Comparison of ENCODE assay signal across 19 mouse cellular contexts in genomic region chr4:58437271-58437670, GRCm38 (mm10).
DNase-seq lines count a peak whose midpoint lies in the region; ATAC-seq and TF ChIP-seq lines count a peak whose summit lies in the region.
"Had no signal": no experiment of that assay in that cellular context is flagged by ENCODE, and none has a peak within 500 bp of the region (broad histone marks: within the 10 kb centered on the region; RNA-seq: fewer than 3 reads in every experiment).

No protein-coding gene starts in this region.

- no peak for TF ChIP-seq EP300 in heart, adult 2 months (IDR thresholded peaks at IDR 0.05; ENCODE audit: insufficient read depth, low read depth, low read length)

- no peaks in the 10 kb centered on the region for H3K27me3 ChIP-seq in heart, adult 2 months (ENCODE audit: control insufficient read depth, insufficient read depth, low read length)
- no peaks in the 10 kb centered on the region for H3K27me3 ChIP-seq in testis, adult 2 months (ENCODE audit: control insufficient read depth, insufficient read depth, low read length)
- H3K27me3 ChIP-seq: midbrain, embryonic 12.5 days; Patski had no signal

- intact Hi-C loops in heart, adult 2 months (cut with DNase I), result no loop called here

- no peaks in the 10 kb centered on the region for H3K79me2 ChIP-seq in heart, adult 2 months (replicated peaks; ENCODE audit: control insufficient read depth, insufficient read depth, low read length)

- peak; percentile 26 for TF ChIP-seq CTCF in heart, adult 2 months (IDR thresholded peaks at IDR 0.05)
- TF ChIP-seq CTCF in testis, adult 2 months (IDR thresholded peaks at IDR 0.05; ENCODE audit: control insufficient read depth, insufficient read depth, insufficient replicate concordance, low read depth, low read length), result peak; percentile 61; the same call in 1 of the 2 replicates

- peaks cover 4% of the 10 kb centered on the region; the same call in 1 of the 2 replicates for H3K4me1 ChIP-seq in heart, adult 2 months (ENCODE audit: control insufficient read depth, insufficient read depth, low read length)
- H3K4me1 ChIP-seq in testis, adult 2 months (ENCODE audit: control insufficient read depth, insufficient read depth, low read length), result peaks cover 2% of the 10 kb centered on the region; the same call in 1 of the 2 replicates

- H3K9ac ChIP-seq in heart, adult 2 months (ENCODE audit: low read depth, low read length), result no peak overlapping the region
- H3K9ac ChIP-seq: midbrain, embryonic 12.5 days had no signal

- H3K36me3 ChIP-seq in heart, adult 2 months (ENCODE audit: control insufficient read depth, insufficient read depth, low read length), result no peaks in the 10 kb centered on the region
- no peaks in the 10 kb centered on the region for H3K36me3 ChIP-seq in testis, adult 2 months (ENCODE audit: control insufficient read depth, insufficient read depth, low read length)
- H3K36me3 ChIP-seq: midbrain, embryonic 12.5 days had no signal

- H3K4me3 ChIP-seq in heart, adult 2 months, result no peak overlapping the region
- no peak overlapping the region for H3K4me3 ChIP-seq in testis, adult 2 months (ENCODE audit: control insufficient read depth, low read depth, low read length)
- H3K4me3 ChIP-seq: embryonic facial prominence, embryonic 10.5 days; erythroblast, embryonic 14.5 days; midbrain, embryonic 12.5 days had no signal

- TF ChIP-seq POLR2A in heart, adult 2 months (IDR thresholded peaks at IDR 0.05; ENCODE audit: insufficient read depth, low read depth, low read length), result no peak
- no peak for TF ChIP-seq POLR2A in testis, adult 2 months (IDR thresholded peaks at IDR 0.05; ENCODE audit: control insufficient read depth, low read depth, low read length)

- ATAC-seq in cerebellum, adult (ENCODE audit: insufficient number of reproducible peaks, low FRiP score, low TSS enrichment), result no peak
- ATAC-seq in inflammation-experienced regulatory T-cells, adult 6 months, result no peak
- ATAC-seq: forebrain, embryonic 16.5 days; Patski had no signal

- WGBS in heart, adult 2 months, result 81% methylated on average over 15 of the region's 15 CpGs

- no peak for DNase-seq in heart, adult 2 months
- DNase-seq in heart, adult 8-10 months (ENCODE audit: low spot score), result no peak
- DNase-seq in testis, postnatal 14 days (ENCODE audit: low spot score), result no peak
- peak; percentile 68 for DNase-seq in ZHBTc4 (ENCODE audit: low read depth, low spot score)
- DNase-seq: cerebellum, adult 11-12 months; cerebellum, postnatal 36 days; gastrocnemius, postnatal 36 days; kidney, adult 11 months; kidney, postnatal 25 days; left cerebral cortex, postnatal 4 days; lung, postnatal 4 days had no signal

- H3K27ac ChIP-seq in heart, adult 2 months, result no peak overlapping the region
- no peak overlapping the region for H3K27ac ChIP-seq in testis, adult 2 months (ENCODE audit: control insufficient read depth, insufficient read depth, low read depth, low read length)
- H3K27ac ChIP-seq: embryonic facial prominence, embryonic 10.5 days; midbrain, embryonic 12.5 days had no signal
